Mouse (Mus musculus): Measurements from ENCODE around the gene Yap1.
A peak's percentile ranks its signal among the peaks of the same experiment; 100 is the strongest.

The Yap1 gene

DNA sequence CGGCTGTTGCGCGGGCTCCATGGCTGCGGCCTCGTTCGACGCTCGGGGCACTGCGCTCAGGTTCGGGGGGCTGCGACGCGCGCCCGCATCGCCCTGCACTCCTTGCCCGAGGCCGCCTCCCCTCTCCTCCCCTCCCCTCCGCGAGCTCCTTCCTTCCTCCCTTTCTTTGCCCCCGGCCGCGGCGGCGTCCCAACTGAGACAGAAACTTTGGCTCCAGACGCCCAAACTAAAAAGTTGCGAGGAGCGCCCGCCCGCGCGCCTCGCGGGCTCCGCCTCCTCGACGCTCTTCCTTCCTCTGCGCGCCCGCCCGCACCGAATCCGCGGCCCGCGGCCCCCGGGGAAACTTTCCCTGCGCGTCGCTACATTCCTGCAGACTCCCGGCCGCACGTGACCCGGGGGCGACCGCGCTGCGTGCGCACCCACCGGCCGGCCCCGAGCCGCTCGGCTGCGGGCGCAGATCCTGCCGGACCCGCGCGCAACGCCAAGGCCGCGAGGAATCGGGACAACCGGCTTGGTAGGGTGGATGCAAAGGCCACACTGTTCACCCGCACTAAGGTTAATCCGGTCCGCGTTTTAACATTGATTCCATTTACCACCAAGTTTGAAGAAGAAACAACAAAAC, at the start of gene Yap1:
TSS of gene Yap1 (minus strand) at position 227 of the 622 bp plus-strand sequence.
- peak; percentile 10 to 57 for DNase-seq (ENCODE audit: low spot score in 2 of 2)

DNA sequence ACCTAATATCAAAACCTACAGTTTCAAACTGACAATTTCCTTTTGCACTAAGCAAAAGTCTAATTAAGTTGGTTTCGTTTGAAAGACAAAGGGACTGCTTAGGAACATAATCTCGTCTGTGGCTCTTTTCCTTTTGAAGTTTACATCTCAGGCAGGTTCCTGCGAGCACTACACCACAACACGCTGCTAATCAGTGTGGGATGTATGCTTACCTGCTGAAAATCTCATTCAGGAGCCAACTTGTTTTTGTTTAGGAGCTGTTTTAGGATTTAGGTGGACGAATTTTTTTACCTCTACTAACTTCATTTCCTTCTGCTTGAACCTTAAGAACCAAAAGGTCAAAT, 38.6 kb upstream of the Yap1 start:
- DNase-seq (ENCODE audit: low spot score in 2 of 2) = no peak

DNA sequence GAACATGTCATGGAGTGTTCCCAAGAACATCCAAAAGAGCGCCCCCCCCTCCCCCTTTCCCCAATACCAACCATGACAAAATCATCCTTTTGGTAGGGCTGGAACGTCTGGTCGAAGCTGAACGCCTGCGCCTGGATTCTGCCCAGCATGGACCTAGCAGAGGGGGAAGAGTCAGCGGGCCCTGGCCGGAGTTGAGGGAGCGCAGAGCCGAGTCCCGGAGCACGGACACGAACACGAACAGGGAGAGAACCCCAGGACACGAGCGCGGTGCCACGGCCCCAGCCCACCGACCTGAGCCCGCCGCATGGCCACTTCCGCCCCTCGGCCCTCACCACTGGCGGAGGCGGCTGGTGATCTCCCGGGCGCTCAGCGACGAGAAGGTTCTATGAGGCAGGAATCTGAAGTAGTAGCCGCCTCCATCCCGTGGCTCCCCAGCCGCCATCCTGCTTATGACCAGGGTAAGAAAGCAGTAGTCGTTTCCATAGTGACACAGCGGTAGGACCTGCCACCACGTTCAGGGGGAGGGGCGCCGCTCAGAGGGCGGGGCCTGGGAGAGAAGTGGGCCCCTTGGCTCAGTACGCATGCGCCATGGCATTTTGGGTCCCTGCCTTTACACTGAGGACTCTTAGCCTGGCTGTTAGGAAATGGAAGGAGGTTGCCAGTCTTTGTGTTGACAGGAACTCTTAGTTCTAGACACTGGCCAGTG, 38.1 kb upstream of the Yap1 start, which contains the start of gene Cfap300:
TSS of gene Cfap300 (minus strand) at position 486 of the 706 bp plus-strand sequence.
- peak; percentile 58 to 85 for DNase-seq (ENCODE audit: low spot score in 2 of 2)

DNA sequence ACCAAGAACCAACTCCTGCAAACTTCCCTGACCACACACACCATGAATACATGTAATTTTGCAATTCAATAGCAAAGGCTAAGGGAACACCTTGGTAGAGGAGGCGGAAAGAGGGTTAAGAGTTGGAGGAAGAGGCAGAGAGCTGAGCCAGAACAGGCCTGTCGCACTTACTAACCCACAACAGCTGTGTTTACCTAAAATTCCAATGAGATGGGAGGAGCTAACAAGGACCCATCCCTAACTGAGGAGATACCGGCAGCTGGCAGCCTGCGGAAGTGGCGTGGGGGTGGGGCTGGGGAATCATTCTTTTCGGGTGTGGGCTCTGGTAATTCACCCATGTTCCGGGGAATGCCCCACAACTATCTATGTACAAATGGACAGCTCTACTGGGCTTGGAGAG, 31.1 kb upstream of the Yap1 start:
- DNase-seq (ENCODE audit: low spot score in 2 of 2) = no peak

DNA sequence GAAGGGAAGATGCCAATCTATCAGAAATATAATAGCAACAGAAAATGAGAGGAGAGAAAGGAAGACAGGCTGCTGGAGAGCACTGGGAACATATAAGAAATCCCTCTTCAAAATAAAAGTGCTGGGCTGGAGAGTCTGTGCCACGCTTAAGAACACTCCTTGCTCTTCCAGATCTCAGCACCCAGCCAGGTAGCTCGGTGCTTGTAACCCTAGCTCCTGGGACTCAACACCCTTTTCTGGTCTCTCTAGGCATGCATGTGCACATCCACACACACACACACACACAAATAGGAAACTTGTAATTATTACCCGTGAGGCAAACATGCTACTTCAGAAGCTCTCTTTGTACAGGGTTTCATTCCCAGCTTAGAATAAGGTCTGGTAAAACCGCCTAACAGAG, 30.7 kb upstream of the Yap1 start:
- DNase-seq (ENCODE audit: low spot score in 2 of 2) = no peak

DNA sequence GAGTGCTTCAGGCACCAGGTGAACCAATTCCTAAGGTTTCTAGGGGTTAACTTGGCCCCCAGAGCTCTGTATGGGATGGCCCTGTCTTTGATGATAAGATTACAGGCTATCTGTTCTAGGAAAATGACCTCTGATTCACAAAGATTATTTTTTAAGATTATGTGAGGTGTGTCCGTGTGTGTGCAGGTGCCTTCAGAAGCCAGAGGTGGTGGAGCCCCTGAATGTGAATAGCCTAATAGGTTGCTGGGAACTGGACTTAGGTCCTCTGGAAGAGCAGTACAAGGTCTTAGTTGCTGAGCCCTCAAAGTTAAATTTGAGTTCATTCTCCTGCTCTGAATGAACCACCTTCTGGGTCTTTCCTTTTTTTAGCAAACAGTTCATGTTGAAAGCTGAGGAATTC, 29.7 kb upstream of the Yap1 start:
- DNase-seq (ENCODE audit: low spot score in 2 of 2) = no peak

DNA sequence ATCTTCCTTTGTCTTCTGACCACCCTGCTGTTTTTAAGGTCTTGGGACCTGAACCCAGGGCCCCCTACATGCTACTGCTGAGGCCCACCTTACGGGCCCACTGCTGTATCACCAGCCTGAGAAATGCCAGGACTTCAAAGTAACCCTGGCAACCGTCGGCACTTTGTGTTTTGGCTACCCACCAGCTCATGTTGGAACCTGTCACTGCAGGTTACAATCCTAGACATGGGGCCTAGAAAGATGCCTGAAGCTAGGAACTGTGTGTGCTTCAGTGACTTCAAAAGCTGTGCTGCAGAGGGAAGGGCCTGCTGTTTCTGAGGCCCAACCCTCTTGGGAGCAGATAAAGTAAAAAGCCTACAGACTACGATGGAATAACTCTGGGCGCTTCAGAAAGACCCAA, 28.5 kb upstream of the Yap1 start:
- DNase-seq (ENCODE audit: low spot score in 2 of 2) = no peak

DNA sequence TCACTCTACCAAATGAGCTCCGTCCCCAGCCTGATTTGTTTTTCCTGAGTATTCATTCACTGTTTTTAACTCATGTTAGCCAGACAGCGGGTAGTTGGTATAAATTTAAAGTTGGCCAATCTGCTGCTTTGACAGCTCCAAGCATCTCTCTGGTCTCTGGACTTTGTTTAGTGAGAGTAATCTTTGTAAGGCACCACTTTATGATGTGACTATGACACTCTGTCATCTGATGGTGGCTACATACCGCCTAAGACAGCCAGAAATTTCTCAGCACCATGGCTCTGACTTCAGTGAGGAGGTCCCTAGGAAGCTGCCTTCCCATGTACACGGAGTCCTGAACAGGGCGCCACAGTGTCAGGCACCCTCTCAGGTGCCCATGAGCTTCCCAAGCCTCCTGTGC, 14.2 kb upstream of the Yap1 start:
- no peak for DNase-seq (ENCODE audit: low spot score in 2 of 2)

DNA sequence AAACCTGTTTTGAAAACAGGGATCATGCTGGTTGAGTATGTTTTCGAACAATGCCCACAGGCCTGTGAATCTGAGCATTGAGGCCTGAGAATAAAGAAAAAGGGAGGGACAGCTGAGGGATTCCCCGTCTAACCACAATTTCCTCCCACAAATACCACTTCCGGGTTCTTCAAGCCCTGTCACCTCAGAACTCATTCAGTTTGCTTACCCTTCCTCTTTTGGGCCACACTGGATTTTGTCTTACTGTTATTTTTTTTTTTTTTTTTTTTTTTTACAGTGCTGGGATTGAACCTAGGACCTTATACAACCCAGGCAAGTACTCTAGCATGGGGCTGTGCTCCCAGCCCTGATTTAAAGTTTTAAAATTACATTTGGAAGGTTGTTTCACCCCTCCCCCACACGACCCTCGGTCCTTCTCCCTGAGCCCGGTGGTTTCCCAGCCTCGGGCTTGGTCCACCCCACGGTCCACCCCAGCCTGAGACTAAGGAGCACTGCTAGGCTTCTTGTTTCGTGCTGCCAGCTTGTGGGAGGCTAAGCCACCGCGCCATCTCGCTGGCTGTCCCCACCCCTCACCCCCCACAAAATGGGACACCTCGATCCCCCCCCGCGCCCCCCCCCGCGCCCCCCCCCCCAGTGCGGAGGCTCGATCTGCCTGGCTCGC, 13.0 kb upstream of the Yap1 start:
- DNase-seq (ENCODE audit: low spot score in 2 of 2) = peak; percentile 24 to 61

DNA sequence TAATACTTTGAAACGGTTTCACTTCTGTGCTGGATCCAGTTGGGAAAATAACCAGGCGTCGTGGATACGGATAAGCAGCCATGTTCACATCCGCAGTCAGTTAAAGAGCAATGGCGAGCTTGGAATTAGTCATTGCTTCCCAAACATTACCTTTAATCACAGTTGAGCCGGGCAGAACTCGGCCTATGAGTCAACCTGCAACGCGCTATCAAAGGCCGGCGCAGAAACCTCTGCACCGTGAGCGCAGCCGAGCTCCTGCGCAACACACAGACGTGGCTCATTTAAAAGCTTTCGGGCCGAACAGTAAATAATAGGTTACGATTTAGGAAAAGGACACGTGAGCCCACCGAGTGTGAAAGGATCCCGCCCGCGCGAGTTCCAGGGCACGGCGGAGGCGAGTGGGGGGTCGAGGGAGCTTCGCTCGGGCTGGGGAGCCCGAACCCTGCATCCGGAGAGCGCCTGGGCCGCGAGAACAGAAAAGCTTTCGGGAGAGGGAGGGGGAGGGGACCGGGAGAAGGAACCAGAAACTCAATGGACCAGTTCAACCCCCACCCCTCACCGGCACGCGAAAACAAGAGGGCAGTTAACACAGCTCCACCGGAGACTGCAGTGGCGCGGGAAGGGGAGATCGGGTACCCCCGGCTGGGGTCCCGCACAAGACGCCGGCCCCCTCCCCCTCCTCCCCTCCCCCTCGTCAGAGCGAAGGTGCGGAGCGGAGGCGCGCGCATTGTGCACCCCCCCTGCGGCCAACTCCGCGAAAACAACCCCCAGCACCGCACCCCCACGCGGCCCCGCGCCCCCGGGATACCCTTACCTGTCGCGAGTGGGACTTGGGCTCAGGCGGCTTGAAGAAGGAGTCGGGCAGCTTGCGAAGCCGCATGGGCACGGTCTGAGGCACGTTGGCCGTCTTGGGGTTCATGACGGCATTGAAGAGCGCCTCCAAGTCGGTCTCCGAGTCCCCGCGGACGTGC, 810 bp downstream of the Yap1 start:
- peak; percentile 6 to 25 for DNase-seq (ENCODE audit: low spot score in 2 of 2)

DNA sequence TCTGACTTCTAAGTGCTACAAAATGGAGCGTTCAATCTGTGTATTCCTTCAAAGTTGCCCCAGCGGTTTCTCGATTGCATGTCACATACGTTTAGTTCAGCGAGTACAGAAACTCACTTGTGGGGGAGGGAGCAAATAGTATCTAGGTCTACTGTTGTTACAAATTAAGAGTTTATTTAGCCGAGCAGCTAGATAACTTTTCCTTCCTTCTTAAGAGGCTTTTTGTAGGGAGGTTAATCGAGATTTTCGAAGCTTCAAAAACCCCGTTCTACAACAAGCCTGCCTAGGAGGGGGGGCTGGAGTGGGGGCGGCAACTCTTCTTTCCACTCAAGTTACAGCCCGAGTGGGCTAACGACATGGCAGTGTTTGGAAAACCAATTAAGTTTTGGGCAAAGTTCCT, 1.6 kb downstream of the Yap1 start:
- DNase-seq (ENCODE audit: low spot score in 2 of 2) = no peak

DNA sequence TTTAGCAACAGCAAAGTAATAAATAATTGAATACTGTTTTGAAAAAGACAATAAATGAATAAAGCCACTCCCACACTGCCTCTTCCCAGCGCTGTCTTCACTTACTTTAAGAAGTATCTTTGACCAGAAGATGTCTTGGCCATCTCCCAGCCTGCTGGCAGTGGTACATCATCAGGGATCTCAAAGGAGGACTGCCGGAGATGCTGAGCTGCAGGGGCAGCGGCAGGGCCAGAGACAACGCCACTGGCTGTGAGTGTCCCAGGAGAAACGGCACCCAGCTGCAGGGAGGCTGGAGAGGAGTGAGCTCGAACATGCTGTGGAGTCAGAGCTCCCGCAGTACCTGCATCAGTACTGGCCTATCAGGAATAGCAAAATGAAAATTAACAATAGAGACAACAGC, 3.0 kb downstream of the Yap1 start:
- no peak for DNase-seq (ENCODE audit: low spot score in 2 of 2)

DNA sequence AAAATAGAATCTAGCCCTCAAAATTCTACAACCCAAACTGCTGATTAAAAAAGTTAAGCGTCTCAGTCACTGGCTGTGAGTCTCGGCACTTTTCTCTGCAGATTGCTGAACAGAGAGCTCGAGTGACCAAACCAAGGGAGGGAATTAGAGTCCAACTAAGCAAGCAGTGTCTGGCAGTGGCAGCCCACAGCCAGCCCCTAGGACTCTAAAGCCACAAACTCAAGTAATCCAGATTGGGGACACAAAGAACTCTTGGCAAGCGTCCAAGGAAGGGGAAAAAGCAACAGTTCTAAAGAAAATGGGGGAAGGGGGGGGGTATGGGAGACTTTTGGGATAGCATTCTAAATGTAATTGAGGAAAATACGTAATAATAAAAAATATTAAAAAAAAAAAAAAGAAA, 10.1 kb downstream of the Yap1 start:
- DNase-seq (ENCODE audit: low spot score in 2 of 2) = no peak

DNA sequence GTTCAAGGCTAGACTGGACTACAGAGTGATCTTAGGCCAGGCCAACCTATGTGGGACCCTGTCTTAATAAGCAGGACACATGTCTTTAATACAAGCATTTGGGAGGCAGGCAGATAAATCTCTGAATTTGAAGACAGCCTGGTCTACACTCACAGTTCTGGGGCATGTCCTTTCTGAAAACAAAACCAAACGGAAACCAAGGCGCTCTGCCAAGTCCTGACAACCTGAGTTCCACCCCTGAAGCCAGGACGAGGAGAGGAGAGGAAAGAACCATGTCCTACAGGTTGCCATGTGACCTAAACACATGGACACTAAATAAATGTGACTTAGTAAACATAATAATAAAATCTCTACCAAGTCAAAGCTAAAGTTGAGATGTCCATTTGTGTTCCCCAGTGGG, 11.7 kb downstream of the Yap1 start:
- no peak for DNase-seq (ENCODE audit: low spot score in 2 of 2)

DNA sequence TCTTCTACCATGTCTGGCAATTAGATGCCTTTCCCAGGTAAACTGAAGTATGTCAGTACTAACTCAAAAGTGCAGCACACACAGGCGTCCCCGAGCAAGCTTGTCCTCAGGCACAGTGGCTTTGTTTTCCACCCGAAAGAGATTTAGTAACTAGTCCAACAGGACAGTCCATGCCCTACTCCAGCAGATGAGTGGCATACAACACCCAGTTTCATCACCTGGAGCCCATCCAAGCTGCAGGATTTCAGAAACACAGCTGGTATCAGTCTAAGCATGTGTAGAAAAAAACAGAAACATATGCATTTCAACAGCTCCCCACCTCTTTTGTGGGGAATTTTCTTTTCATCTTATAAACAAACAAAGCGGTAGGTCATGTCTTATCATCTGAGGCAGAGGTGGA, 13.5 kb downstream of the Yap1 start:
- DNase-seq (ENCODE audit: low spot score in 2 of 2) = no peak

DNA sequence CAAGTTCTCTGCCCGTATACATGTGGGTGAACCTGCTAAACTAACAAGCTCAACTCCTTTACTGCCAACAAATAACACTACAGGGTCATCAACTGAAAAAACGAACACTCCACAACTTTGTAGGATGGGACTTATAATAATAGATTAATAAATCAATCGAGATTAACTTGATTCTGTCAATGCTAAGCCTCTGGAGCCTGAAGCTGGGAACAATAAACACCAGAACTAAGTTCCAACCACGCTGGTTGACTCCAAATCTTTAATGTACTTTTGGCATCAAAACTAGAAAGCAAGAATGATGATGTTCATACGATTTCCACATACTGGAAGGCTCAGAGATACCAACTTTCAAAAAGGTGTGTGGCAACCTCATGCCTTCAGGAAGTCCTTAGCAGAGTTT, 17.3 kb downstream of the Yap1 start:
- no peak for DNase-seq (ENCODE audit: low spot score in 2 of 2)

DNA sequence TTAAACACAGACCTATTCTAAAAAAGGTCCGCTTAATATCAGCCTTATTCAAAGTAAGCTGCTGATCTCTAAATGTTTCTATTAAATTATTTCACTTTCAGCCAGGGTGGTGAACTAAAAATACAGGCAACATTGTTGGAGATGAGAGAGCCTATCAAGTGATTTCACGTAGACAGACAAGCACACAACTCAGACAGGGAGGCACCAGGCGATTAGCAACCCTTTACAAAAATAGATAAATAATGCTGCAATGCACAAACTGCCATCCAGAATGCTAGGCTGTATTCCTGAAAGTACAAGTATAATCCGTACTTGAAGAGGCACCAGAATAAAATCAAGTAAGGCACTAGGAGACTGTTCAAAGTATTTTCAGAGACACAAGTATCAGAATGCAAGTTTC, 20.1 kb downstream of the Yap1 start:
- no peak for DNase-seq (ENCODE audit: low spot score in 2 of 2)

DNA sequence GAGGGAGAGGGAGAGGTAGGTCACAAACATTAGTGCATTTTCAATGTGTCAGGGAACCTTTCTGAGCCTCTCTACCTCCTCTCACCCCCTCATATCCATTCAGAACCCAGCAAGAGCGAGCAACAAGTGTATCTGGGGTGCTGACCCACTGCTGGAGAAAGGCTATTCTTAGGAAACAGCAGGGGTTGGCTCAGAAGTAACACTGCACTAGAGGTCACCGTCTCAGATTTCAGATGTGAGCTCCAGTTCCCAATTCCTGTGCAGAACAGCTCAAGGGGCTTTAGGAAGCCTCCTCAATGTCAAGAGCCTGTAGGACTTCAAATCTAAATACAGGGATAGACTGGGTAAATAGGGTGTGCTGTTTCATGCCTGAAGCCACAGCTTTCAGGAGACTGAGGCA, 20.7 kb downstream of the Yap1 start:
- no peak for DNase-seq (ENCODE audit: low spot score in 2 of 2)

DNA sequence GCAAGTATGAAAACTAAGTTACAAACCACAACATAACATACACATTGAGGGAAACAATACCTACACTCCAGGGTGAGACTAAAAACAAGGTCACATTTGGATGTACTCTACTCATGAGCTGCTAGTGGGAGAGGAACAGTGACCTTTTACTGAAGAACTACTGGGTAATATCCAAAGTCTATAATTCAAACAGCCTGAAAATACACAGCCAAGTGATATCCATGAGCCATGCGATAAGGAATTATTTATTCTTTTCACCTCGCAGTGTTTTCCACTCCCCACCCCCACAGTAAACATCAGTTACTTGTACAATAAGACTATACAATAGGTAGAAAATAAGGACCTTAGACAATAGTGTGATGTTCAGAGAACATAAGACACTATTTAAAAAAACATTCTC, 24.2 kb downstream of the Yap1 start:
- no peak for DNase-seq (ENCODE audit: low spot score in 2 of 2)

DNA sequence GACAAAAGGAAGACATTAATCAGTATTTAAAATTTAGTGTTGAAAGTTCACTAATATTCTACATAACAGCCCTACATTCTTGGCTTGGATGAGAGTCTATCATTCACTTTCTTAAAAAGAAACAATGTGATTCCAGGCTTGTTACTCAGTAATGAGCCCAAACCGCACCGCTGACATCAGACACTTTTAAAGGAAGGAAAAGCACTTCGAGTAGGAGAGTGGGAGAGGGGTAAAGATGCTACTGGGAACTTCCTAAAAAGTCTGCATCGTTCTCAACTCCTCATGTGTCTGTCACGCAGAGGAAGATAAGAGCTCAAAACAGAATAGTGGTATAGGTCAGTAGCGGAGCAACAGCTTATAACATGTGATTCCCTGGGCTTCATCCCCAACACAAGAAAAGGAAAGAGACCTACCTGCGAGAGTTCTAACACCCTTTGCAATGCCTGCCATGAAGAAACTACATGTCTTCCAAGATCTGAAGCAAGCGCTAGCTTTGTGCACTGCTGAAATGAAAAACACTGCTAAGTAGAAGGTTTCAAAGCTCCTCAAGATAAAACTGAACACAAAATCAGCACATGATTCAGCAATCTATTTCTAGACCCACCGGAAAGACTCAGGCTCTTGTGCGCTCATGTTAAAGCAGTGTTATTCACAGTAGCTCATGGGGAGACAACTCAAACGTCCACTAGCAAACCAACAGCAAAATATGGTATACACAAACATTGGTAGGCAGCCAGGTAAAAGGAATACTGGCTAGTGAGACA, 25.1 kb downstream of the Yap1 start:
- no peak for DNase-seq (ENCODE audit: low spot score in 2 of 2)

DNA sequence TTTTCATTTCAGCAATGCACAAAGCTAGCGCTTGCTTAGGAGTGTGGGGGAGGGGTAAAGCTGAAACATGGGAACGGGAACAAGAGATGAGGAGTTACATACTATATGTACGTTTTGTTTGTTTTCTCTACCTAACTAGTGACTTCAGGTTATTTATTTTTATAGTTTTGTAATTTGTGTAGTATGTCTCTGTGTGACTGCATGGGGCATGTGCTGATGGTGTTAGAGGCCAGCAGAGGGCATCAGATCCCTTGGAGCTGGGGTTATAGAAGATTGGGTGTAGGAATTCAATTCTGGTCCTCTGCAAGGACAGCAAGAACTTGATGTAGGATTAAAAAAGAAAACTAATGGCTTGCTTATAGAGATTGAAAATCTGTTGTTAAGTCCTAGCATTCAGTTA, 25.9 kb downstream of the Yap1 start:
- no peak for DNase-seq (ENCODE audit: low spot score in 2 of 2)

Measured in spleen, postnatal 10 days (tissue).